Mouse (Mus musculus): ENCODE measurements at regions not wholly inside any gene's neighbourhood (a gene's known extent, or its start where the extent isn't known, plus 50 kb on each side); places are given as distances from the start of the nearest gene placed in this dataset.

DNA sequence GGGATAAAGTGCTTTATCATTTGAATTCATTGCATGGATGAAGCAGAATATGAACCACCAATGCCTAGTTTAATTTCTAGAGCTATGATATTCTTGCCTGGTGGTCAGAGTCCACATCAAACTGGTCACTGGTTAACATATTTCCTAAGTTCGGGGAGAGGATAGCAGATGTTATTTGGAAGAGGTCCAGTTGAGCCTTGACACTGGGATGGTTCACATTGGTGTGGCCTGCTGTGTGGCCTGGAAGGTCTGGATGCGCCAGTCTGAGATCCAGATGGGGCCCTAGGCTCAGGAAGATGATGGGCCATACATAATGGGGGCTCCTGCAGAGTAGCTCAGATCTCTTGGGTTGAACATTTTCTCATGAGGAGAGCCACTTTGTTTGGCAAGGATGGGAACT, 127.3 kb upstream of the Id2 start:
- TF ChIP-seq EP300 (IDR thresholded peaks at IDR 0.05), result no peak
- no peak for TF ChIP-seq CTCF (IDR thresholded peaks at IDR 0.05)

Data from lung, postnatal 0 days (tissue).